Mouse (Mus musculus) MEL (cell line): ENCODE data around the gene Saa3. TPM values are rescaled to one million over a fixed set of nuclear protein-coding genes. Genes with fewer than 3 reads are reported as not detected.

ENCODE experiments used
- DNase-seq: peaks from one replicate; pipeline ENCODE4 v3.0.0; 2011; ENCODE audit warnings: low read depth, low spot score
- H3K27ac ChIP-seq: 2 replicates; pipeline ENCODE4 v1.5.1; 2012; ENCODE audit warnings: low read depth, mild to moderate bottlenecking, control low read depth, low read length, moderate library complexity; ENCODE audit not compliant: control insufficient read depth
- H3K27me3 ChIP-seq, 2 experiments: fragments of 150-350 bp in 1 of 2; sonication (generic) in 1 of 2; 2 replicates each; pipeline ENCODE4 v1.6.1; 2012; ENCODE audit warnings: low read length in 2 of 2, mild to moderate bottlenecking in 2 of 2, improper control_type of control experiment in 1 of 2, moderate library complexity in 1 of 2; ENCODE audit not compliant: insufficient read depth in 2 of 2, control insufficient read depth in 1 of 2
- H3K36me3 ChIP-seq, 2 experiments: 2 replicates each; pipeline ENCODE4 v1.6.1; 2012 to 2014; ENCODE audit warnings: low read length in 2 of 2, improper control_type of control experiment in 1 of 2, inconsistent platforms in 1 of 2, mild to moderate bottlenecking in 1 of 2; ENCODE audit not compliant: insufficient read depth in 2 of 2, control insufficient read depth in 1 of 2
- H3K4me1 ChIP-seq, 2 experiments: fragments of 150-350 bp in 1 of 2; sonication (generic) in 1 of 2; 2 replicates each; pipeline ENCODE4 v1.6.1; 2012; ENCODE audit warnings: low read length in 2 of 2, improper control_type of control experiment in 1 of 2, mild to moderate bottlenecking in 1 of 2; ENCODE audit not compliant: insufficient read depth in 2 of 2, control insufficient read depth in 1 of 2
- H3K4me3 ChIP-seq, 2 experiments: fragments of 150-350 bp in 1 of 2; sonication (generic) in 1 of 2; 2 replicates each; pipeline ENCODE4 v1.5.1; 2012; ENCODE audit warnings: low read depth in 2 of 2, low read length in 2 of 2, mild to moderate bottlenecking in 2 of 2, moderate library complexity in 2 of 2, control low read depth in 1 of 2, improper control_type of control experiment in 1 of 2; ENCODE audit not compliant: control insufficient read depth in 1 of 2, insufficient read depth in 1 of 2
- H3K79me2 ChIP-seq: 2 replicates; pipeline ENCODE4 v1.6.1; 2012; ENCODE audit warnings: mild to moderate bottlenecking, low read length, moderate library complexity; ENCODE audit not compliant: control insufficient read depth, poor library complexity, insufficient read depth
- H3K9ac ChIP-seq: 2 replicates; pipeline ENCODE4 v1.6.1; 2012; ENCODE audit warnings: low read depth, mild to moderate bottlenecking, control low read depth, low read length, moderate library complexity; ENCODE audit not compliant: control insufficient read depth, poor library complexity, severe bottlenecking
- H3K9me3 ChIP-seq: fragments of 150-350 bp; sonication (generic); replicated peaks from 2 replicates; pipeline ENCODE4 v1.6.1; 2012; ENCODE audit warnings: mild to moderate bottlenecking, low read length, improper control_type of control experiment, moderate library complexity; ENCODE audit not compliant: insufficient read depth
- CTCF ChIP-seq, 3 experiments: IDR thresholded peaks in 2 of 3; conservative IDR thresholded peaks in 1 of 3; 2 replicates each; pipeline ENCODE4 v1.5.1; 2011 to 2012; ENCODE audit warnings: low read length in 3 of 3, low read depth in 2 of 3, mild to moderate bottlenecking in 2 of 3, improper control_type of control experiment in 1 of 3, inconsistent platforms in 1 of 3, mixed read lengths in 1 of 3, moderate library complexity in 1 of 3; ENCODE audit not compliant: control insufficient read depth in 1 of 3, insufficient read depth in 1 of 3, poor library complexity in 1 of 3, severe bottlenecking in 1 of 3
- E2F4 ChIP-seq: IDR thresholded peaks from 2 replicates; pipeline ENCODE4 v1.6.1; 2011; ENCODE audit warnings: low read depth, low read length, improper control_type of control experiment, borderline replicate concordance
- ELF1 ChIP-seq: IDR thresholded peaks from 2 replicates; pipeline ENCODE4 v1.6.1; 2014; ENCODE audit warnings: low read depth, mild to moderate bottlenecking, inconsistent platforms, low read length, improper control_type of control experiment, moderate library complexity
- EP300 ChIP-seq, 2 experiments: IDR thresholded peaks; 2 replicates each; pipeline ENCODE4 v1.6.1; 2011; ENCODE audit warnings: improper control_type of control experiment in 2 of 2, low read length in 2 of 2, low read depth in 1 of 2, mild to moderate bottlenecking in 1 of 2
- ETS1 ChIP-seq: IDR thresholded peaks from 2 replicates; pipeline ENCODE4 v1.6.1; 2012; ENCODE audit warnings: low read depth, mild to moderate bottlenecking, inconsistent platforms, low read length, improper control_type of control experiment, moderate library complexity
- JUND ChIP-seq: IDR thresholded peaks from 2 replicates; pipeline ENCODE4 v1.6.1; 2011; ENCODE audit warnings: low read depth, mild to moderate bottlenecking, improper control_type of control experiment, low read length
- MEF2A ChIP-seq: IDR thresholded peaks from 2 replicates; pipeline ENCODE4 v1.6.1; 2014; ENCODE audit warnings: low read depth, mild to moderate bottlenecking, inconsistent platforms, low read length, improper control_type of control experiment; ENCODE audit not compliant: poor library complexity, insufficient replicate concordance, severe bottlenecking; ENCODE audit errors: extremely low read depth
- MXI1 ChIP-seq: IDR thresholded peaks from 2 replicates; pipeline ENCODE4 v1.6.1; 2011; ENCODE audit warnings: mild to moderate bottlenecking, low read depth, low read length, improper control_type of control experiment
- MYB ChIP-seq: IDR thresholded peaks from 2 replicates; pipeline ENCODE4 v1.6.1; 2011; ENCODE audit warnings: mild to moderate bottlenecking, low read depth, low read length, improper control_type of control experiment
- POLR2AphosphoS5 ChIP-seq: IDR thresholded peaks from 2 replicates; pipeline ENCODE4 v1.6.1; 2012; ENCODE audit warnings: low read depth, borderline replicate concordance, mild to moderate bottlenecking, inconsistent platforms, low read length, moderate library complexity, mixed read lengths
- SIN3A ChIP-seq: IDR thresholded peaks from 2 replicates; pipeline ENCODE4 v1.6.1; 2012; ENCODE audit warnings: low read length, improper control_type of control experiment, inconsistent platforms
- TAL1 ChIP-seq: IDR thresholded peaks from 2 replicates; pipeline ENCODE4 v1.6.1; 2012; ENCODE audit warnings: mild to moderate bottlenecking, inconsistent platforms, low read length, moderate library complexity, mixed read lengths
- TCF12 ChIP-seq: IDR thresholded peaks from 2 replicates; pipeline ENCODE4 v1.6.1; 2014; ENCODE audit warnings: low read depth, mild to moderate bottlenecking, inconsistent platforms, low read length, improper control_type of control experiment, moderate library complexity
- UBTF ChIP-seq: IDR thresholded peaks from 2 replicates; pipeline ENCODE4 v1.6.1; 2012; ENCODE audit warnings: low read depth, mild to moderate bottlenecking, inconsistent platforms, low read length, improper control_type of control experiment, moderate library complexity, borderline replicate concordance; ENCODE audit not compliant: insufficient read depth
- USF1 ChIP-seq: IDR thresholded peaks from 2 replicates; pipeline ENCODE4 v1.6.1; 2014; ENCODE audit warnings: low read depth, mild to moderate bottlenecking, inconsistent platforms, low read length, improper control_type of control experiment, moderate library complexity
- ZNF384 ChIP-seq: IDR thresholded peaks from 2 replicates; pipeline ENCODE4 v1.6.1; 2012; ENCODE audit warnings: low read depth, mild to moderate bottlenecking, inconsistent platforms, low read length, improper control_type of control experiment
- polyA plus RNA-seq, 2 experiments: library from polyadenylated mRNA; stranded (reverse) in 1 of 2; unstranded in 1 of 2; fragments of >175 nt in 1 of 2; fragments of >200 nt in 1 of 2; gene quantifications; 2 replicates each; pipeline versions ENCODE4 v1.2.1 to v1.2.4; 2012; ENCODE audit warnings: low replicate concordance in 2 of 2, low read depth in 1 of 2; ENCODE audit not compliant: insufficient read length in 2 of 2, insufficient read depth in 1 of 2, missing spikeins in 1 of 2
- total RNA-seq: library from RNA; depleted of rRNA; stranded (reverse); fragments of 300-350 nt; gene quantifications from 2 replicates; pipeline ENCODE4 v1.2.3, GENCODE M21; 2012

Saa3 gene
- total and polyA plus RNA-seq, 3 experiments, result 1.3 to 1.7 TPM; not detected in 1

GRCm38 (mm10) chr7:46719526-46719925 is 4.0 kb upstream of the Saa3 start:
- no peak overlapping the region for H3K9ac ChIP-seq
- DNase-seq, result no peak
- no peak for TF ChIP-seq UBTF
- TF ChIP-seq, all 39 proteins: peak for 0
- Histone ChIP-seq H3K36me3 (no peaks in the 10 kb centered on the region), H3K4me1 (peaks cover 6 to 12% of the 10 kb centered on the region in 2 experiments), H3K27ac (no peak overlapping the region), H3K4me3 (no peak overlapping the region), H3K27me3 (peaks cover 0 to 3% of the 10 kb centered on the region in 2 experiments; a peak in 1 of 4 replicates), H3K9me3 (no peaks in the 10 kb centered on the region), H3K79me2 (no peaks in the 10 kb centered on the region)

GRCm38 (mm10) chr7:46718591-46719270 is 3.2 kb upstream of the Saa3 start:
- Histone ChIP-seq H3K4me1 (peaks cover 8 to 9% of the 10 kb centered on the region in 2 experiments; a peak in 3 of 4 replicates), H3K27ac (no peak overlapping the region), H3K36me3 (no peaks in the 10 kb centered on the region; a peak in 1 of 4 replicates), H3K4me3 (no peak overlapping the region), H3K9me3 (no peaks in the 10 kb centered on the region), H3K9ac (no peak overlapping the region), H3K79me2 (no peaks in the 10 kb centered on the region), H3K27me3 (peaks cover 0 to 3% of the 10 kb centered on the region in 2 experiments; a peak in 1 of 4 replicates)
- TF ChIP-seq MXI1 (no peak), CTCF (IDR thresholded peaks at IDR 0.05 in 2 of 3, conservative IDR thresholded peaks at IDR 0.05 in 1 of 3; ENCODE audit: control insufficient read depth in 1 of 3, insufficient read depth in 1 of 3, low read depth in 2 of 3, low read length in 3 of 3, poor library complexity in 1 of 3, severe bottlenecking in 1 of 3) (no peak), ETS1 (no peak), MEF2A (no peak), USF1 (no peak)
- DNase-seq, result no peak

GRCm38 (mm10) chr7:46716897-46717296 is 1.4 kb upstream of the Saa3 start:
- Histone ChIP-seq H3K27ac (0 out of 2 replicates have a peak overlapping the region, but pooled peaks have one; percentile 3), H3K9ac (peak overlapping the region; percentile 30), H3K79me2 (no peaks in the 10 kb centered on the region), H3K27me3 (no peaks in the 10 kb centered on the region), H3K36me3 (peaks cover 0 to 4% of the 10 kb centered on the region in 2 experiments; a peak in 2 of 4 replicates), H3K4me1 (peaks cover 10 to 22% of the 10 kb centered on the region in 2 experiments; a peak in 3 of 4 replicates), H3K4me3 (peak overlapping the region; percentile 19 to 48; a peak in 3 of 4 replicates), H3K9me3 (no peaks in the 10 kb centered on the region)
- peak; percentile 53 for DNase-seq
- TF ChIP-seq TAL1, result no peak
- no peak for TF ChIP-seq E2F4
- no peak for TF ChIP-seq EP300 (IDR thresholded peaks at IDR 0.05; ENCODE audit: low read depth in 1 of 2, low read length in 2 of 2)
- no peak for TF ChIP-seq MYB
- no peak for TF ChIP-seq ELF1
- TF ChIP-seq ZNF384, result no peak
- no peak for TF ChIP-seq JUND
- no peak for TF ChIP-seq POLR2AphosphoS5
- TF ChIP-seq TCF12, result no peak
- no peak for TF ChIP-seq SIN3A
